ENCODE assay signal across 19 mouse cellular contexts in genomic region chr2:129087520-129087919, GRCm38 (mm10). TPM values are rescaled to one million over a fixed set of nuclear protein-coding genes. Genes with fewer than 3 reads are reported as not detected.
"Had no signal": no experiment of that assay in that cellular context is flagged by ENCODE, and none has a peak within 500 bp of the region (broad histone marks: within the 10 kb centered on the region; RNA-seq: fewer than 3 reads in every experiment).

No protein-coding gene starts in this region.

- H3K4me1 ChIP-seq: liver, embryonic 15.5 days; lung, embryonic 15.5 days; midbrain, embryonic 13.5 days; midbrain, embryonic 15.5 days; neural tube, embryonic 12.5 days; stomach, embryonic 15.5 days had no signal

- H3K27me3 ChIP-seq: liver, embryonic 15.5 days; lung, embryonic 15.5 days; midbrain, embryonic 13.5 days; midbrain, embryonic 15.5 days; neural tube, embryonic 12.5 days; stomach, embryonic 15.5 days had no signal

- H3K9me3 ChIP-seq: liver, embryonic 15.5 days; lung, embryonic 15.5 days; midbrain, embryonic 13.5 days; midbrain, embryonic 15.5 days; neural tube, embryonic 12.5 days; stomach, embryonic 15.5 days had no signal

- ATAC-seq: lung, postnatal 0 days; midbrain, embryonic 13.5 days; midbrain, embryonic 15.5 days had no signal

- H3K27ac ChIP-seq: liver, embryonic 15.5 days; lung, embryonic 15.5 days; macrophage; midbrain, embryonic 13.5 days; midbrain, embryonic 15.5 days; neural tube, embryonic 12.5 days; stomach, embryonic 15.5 days; stomach, postnatal 0 days had no signal

- H3K4me2 ChIP-seq: liver, embryonic 15.5 days; lung, embryonic 15.5 days; midbrain, embryonic 11.5 days; midbrain, embryonic 13.5 days; midbrain, embryonic 15.5 days; neural tube, embryonic 12.5 days; stomach, embryonic 15.5 days had no signal

- H3K4me3 ChIP-seq: liver, embryonic 15.5 days; lung, embryonic 15.5 days; midbrain, embryonic 13.5 days; midbrain, embryonic 15.5 days; neural tube, embryonic 12.5 days; stomach, embryonic 15.5 days had no signal

- DNase-seq: lung, adult 2 months; lung, postnatal 14 days; lung, postnatal 36 days; right cerebral cortex, postnatal 14 days; thymus, adult 2 months; thymus, postnatal 25 days; thymus, postnatal 4 days had no signal

- H3K9ac ChIP-seq: liver, embryonic 15.5 days; lung, embryonic 15.5 days; midbrain, embryonic 13.5 days; midbrain, embryonic 15.5 days; neural tube, embryonic 12.5 days; stomach, embryonic 15.5 days had no signal

RNA-seq across cellular contexts. Expression of gene Vinac1, which starts 39.5 kb away (rescaled TPM):
- total RNA-seq: monocyte, adult 5-6 weeks had no signal
- polyA plus RNA-seq: liver, embryonic 15.5 days; macrophage; spleen, adult 2 months had no signal
